Mouse (Mus musculus): ENCODE data around the gene Capg.
A peak's percentile ranks its signal among the peaks of the same experiment; 100 is the strongest.
"Not testable (repeated sequence)": the region's sequence is repeated elsewhere in the genome, so short reads cannot be mapped to it uniquely, and the experiment has no call there.

Gene Capg

DNA sequence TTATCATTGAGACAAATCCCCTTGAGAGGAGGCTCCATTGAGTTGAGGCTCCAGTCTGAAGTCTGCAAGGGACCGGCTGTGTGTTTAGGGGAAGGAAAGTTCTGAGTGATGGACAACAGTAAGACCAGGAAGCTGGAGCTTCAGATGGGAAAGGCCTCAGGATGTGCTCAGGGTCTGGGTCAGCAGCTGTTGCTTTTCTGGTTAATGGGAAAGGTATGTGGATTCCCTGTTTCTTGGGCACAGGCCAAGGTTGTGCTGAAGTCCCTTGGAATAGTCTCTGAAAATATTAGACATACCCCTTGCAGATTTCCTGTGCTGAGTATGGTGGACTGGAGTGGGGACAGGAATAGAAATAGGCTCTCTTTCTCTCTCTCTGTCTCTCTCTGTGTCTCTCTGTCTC, 10.6 kb upstream of the Capg start:
- DNase-seq, result not testable (repeated sequence)

GRCm38 (mm10) chr6:72534035-72534809, 10.0 kb upstream of the Capg start:
- peak; percentile 40 to 61 for DNase-seq

- peak; percentile 79 to 84 for DNase-seq
These were observed 9.0 kb upstream of the Capg start for GRCm38 (mm10) chr6:72535165-72535564.

- DNase-seq, result no peak
These were observed 6.1 kb upstream of the Capg start for GRCm38 (mm10) chr6:72537998-72538500.

GRCm38 (mm10) chr6:72538562-72539031, 5.6 kb upstream of the Capg start:
- peak; percentile 93 to 95 for DNase-seq

DNA sequence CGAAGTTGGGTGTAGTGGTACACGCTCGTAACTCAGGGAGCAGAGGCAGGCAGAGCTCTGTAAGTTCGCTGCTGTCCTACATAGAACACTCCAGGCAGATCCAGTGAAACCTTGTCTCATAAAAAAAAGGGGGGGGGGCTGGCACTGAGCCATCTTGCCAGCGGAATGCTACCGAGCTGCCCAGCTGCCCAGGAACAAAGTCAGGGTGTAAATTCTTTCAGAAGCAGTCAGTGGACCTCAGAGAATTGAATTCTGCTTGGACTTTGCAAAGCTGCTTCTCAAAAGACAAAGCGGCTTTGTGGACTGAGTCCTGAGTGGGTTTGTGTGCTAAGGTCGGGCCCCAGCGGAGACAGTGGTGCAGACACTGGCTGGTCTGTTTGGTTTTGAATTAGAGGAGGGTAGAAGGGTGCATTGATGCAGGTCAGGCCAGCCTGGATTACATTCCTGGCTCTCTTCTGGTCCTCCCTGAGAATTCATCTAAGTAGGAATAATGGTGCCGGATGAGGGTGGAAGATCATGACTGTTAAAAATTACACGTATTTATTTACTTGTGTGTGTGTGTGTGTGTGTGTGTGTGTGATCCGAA, 833 bp upstream of the Capg start:
- no peak for DNase-seq

- no peak for DNase-seq
These were observed 1.2 kb downstream of the Capg start for GRCm38 (mm10) chr6:72545377-72545776.

- no peak for DNase-seq
These were observed 2.9 kb downstream of the Capg start for GRCm38 (mm10) chr6:72547121-72547520.

GRCm38 (mm10) chr6:72547862-72548261, 3.7 kb downstream of the Capg start:
- DNase-seq, result no peak

DNA sequence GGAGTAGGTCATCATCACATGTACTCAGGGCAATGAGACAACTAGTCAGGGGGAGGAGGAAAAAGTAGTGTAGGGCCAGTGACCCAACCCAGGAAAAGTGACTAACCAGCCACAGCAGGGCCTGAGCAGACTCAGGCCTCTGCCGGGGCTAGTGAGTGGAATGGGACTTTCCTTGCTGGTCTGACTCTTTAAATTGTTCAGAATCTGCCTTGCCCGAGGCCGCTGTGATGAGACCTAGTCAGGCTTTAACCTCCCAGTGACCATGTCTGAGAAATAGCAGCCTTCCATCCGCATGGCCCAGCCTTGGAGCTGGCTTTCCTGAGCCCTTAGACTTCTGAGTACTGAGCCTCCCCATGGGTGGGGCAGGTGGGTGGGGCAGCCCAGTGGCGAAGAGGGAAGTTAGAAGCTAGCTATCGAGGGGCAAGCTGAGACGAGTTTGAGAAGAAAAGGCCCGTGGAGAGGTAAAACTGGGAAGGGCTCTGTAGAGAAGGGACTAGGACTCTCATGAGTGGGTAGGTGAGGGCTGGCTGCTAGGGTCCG, 4.9 kb downstream of the Capg start:
- DNase-seq, result peak; percentile 69 to 72

DNA sequence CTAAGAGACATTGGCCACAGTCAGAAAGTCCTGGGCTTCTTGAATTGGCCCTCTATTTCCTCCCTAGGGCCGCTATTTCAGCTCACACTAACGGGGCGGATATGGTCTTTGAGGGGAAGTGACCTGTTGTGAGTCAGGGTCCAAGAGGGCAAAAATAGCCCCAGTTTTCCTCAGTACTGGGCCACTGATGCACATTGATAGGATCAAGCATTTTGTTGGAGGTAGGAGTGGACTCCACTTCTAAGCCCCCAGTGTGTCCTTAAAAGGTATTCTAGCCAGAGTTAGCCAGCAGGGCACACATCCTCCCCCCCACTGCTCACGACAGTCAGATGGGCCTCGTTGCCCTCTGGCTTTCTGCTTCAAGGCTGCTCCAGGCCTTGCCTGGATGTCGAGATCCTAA, 5.8 kb downstream of the Capg start:
- DNase-seq, result no peak

DNA sequence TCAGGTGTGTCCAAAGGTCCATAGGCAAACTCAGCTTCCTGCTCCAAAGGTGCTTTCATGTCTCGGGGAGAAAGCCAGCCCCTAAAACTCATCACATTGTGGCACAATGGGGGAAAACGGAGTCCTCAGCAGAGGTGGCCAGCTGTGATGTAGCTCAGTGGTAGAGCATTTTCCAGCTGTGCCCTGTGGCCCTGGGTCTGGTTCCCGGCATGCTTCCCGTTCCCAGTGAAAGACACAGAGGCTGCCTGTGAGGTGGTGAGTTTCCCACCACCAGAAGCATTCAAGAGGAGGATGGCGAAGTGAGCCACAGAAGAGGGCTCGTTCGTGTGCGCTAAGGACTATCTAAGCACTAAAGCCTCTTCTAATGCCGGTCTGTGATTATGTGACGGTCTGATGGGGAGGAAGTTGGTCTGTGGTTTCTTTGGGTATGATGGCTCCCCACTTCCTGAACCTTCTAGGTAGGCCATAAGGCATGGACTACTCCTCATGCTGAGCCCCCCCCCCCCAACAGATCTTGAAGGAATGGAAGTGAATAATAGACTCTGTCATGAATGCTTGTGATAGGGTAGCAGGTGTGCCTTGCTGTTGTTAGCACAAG, 6.4 kb downstream of the Capg start:
- DNase-seq, result no peak

DNA sequence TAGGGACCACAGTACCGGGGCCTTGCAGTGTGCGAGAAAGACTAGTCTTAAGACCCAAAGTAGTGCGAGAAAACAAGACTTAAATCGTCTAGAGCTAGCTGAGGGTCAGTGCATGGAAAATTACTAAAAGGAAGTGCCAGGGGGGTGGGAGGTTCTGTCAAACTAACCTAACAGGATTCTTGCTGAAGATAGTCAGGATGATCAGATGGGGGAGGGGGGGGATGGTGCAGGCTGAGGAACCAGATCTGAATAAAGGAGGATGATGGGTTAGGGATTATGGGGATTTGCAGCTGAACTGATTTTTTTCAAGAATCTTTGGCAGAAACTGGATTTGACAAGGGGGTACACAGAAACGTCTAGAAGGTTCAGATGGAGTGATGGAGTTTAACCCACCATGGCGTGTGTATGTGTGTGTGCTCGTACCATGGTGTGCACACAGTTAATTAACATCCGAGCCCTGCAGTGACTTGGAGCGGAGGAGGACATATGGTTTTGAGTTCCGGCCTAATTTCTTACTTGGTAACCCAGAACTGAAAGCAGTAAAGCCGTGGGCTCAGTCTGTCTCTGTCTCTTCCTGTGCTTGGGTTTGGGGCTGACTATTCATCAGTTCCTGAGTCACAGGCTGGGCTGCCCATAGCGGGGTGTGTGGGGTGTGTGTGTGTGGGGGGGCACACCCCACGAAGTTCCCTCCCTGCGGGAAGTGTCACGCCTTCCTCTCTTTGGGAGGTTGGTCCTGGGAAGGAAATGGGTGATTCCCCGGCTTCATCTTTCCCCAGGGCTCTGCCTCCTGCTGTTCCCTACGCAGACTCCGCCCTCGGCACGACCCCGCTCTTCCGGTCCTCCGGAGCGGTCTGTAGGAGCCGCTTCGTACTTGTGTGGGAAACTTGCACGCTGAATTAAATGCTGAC, 8.2 kb downstream of the Capg start:
- DNase-seq, result peak; percentile 80 to 87

GRCm38 (mm10) chr6:72553079-72553412, 8.9 kb downstream of the Capg start:
- DNase-seq, result no peak

GRCm38 (mm10) chr6:72560801-72561200, 16.6 kb downstream of the Capg start:
- peak; percentile 34 to 58 for DNase-seq

DNA sequence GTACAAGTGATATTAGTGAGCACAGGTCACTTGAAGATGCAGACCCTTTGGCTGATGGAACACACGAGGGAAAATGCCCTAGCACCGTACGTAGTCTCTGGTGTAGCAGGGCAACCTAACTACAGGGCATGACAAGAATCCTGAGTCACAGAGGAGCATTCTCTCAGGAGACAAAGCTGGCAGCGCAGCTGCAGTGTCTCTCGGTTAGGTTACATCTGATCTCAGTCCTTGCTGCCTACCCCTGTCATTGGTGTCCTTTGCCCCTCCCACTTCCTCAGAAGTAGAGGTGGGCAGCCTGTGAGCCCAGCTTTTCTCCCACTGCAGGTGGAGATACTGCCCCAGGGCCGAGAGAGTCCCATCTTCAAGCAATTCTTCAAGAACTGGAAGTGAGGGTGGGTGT, 18.3 kb downstream of the Capg start:
- no peak for DNase-seq

DNA sequence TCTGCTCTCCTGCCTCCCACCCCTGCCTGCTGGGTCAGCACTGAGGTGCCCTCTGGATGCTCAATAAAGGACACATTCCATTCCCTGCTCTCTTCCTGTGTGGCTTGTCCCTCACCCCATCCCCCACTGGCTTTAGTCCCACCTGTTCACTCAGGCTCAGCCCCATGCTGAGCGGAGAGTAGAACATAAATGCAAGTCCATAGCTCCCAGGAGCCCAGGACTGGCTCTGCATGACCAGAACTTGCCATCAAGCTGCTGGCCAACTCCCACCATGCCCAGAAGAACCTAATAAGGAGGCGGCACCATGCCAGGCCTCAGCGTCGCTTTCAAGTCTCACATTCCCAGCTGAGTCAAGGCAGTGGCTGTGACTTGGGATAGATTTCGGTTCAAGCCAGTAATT, 18.7 kb downstream of the Capg start:
- no peak for DNase-seq

- no peak for DNase-seq
These were observed 21.3 kb downstream of the Capg start for GRCm38 (mm10) chr6:72565506-72565905.

DNA sequence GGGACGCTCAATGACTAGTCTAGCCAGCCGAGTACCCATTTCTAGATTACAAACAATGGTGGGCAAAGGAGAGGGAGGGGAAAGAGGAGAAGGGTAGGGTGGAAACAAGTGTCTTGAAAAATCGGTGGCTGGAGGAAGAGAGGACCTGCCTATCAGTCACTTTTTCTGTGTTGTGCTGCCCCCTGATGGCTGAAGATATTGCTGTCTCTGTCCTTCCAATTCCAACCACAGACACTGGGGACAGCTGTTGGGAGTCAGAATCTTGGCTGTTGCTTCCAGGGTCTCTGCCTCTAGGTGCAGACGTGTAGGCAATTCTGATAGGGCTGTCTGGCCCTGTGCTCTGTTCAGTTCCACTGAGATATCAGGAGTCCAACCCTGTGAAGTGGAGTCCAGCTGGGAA, 21.9 kb downstream of the Capg start:
- peak; percentile 82 to 86 for DNase-seq

GRCm38 (mm10) chr6:72567508-72567907, 23.3 kb downstream of the Capg start:
- DNase-seq, result no peak

- DNase-seq, result no peak
These were observed 24.5 kb downstream of the Capg start for GRCm38 (mm10) chr6:72568736-72569135.

DNA sequence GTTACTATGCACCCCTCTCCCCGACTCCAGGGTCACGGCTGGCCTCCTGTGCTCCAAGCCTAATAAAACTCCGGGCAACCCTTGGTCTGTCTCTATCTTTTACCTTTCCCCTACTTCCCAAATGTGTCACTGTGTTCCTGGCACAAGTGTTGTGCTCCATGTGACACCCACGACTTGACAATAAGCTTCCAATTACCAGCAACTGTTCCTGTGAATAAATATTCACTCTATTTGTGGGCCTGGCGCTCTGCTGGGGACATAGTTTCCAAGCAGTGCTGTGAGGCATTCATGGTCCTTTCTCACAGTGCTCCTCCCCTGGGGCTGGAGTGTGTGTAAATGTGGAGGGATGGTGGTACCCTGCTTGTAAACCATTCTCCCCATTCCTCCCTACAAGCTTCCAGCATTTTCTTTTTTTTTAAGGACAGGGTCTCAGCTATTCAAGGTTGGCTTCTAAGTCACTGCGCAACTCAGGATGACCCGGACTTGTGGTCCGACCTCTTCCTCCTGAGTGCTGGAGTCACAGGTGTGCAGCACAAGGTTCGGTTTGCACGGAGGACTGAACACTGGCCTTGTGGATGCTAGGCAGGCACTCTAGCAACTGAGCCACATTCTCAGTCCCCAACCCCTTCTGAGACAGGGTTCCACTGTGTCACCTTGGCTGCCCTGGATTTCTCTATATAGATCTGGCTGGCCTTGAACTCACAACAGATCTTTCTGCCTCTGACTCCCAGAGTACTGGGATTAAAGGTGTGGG, 26.6 kb downstream of the Capg start:
- no peak for DNase-seq

All from lung, adult 18-20 months (tissue).